Mouse (Mus musculus) urinary bladder, postnatal 10 days (tissue): Measurements from ENCODE around the gene Notch2.
"Not testable (repeated sequence)": the region's sequence is repeated elsewhere in the genome, so short reads cannot be mapped to it uniquely, and the experiment has no call there.

Source experiments
- DNase-seq: peaks from one replicate; pipeline ENCODE4 v3.0.0; 2022; ENCODE audit warnings: low spot score

The Notch2 gene

GRCm38 (mm10) chr3:98104851-98105471, 91.6 kb downstream of the Notch2 start:
- no peak for DNase-seq

DNA sequence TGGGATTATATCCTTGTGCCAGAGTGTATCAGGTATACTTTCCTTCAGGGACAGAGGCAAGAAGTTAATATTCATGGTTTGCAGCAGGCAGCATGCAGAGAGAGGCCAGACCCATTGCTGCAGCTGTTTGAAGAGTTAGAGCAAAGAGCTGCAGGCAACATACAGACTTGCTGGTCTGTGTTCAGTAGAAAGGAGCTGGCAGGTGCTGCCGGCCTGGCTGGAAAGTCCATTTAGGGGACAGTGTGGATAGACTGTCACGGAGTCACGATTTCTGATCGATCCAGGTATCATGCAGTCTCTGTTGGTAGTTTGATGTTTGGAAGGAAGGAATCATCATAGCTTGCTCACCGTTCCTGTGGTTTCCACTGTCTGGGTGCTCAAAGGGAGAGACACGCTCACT, 92.2 kb downstream of the Notch2 start:
- DNase-seq: no peak

DNA sequence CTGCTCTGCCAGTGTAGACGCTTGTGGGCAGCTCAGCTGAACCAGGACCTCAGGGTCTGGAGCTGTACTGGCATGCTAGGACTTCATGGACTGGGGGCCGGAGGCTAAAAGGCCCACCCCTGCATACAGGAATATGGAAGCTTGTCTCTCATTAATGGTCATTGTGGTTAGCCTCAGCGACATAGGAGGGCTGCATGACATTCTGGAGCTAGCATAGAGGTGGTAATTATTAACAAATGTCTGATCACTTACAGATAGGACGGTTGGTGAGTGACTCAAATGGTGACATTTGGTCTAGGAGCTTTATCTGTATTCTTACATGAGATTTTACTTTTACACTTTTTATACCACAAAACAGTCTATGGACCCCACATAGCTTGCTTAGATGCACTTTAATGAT, 92.8 kb downstream of the Notch2 start:
- no peak for DNase-seq

- no peak for DNase-seq
Observed at GRCm38 (mm10) chr3:98106590-98107313, 93.4 kb downstream of the Notch2 start.

GRCm38 (mm10) chr3:98108416-98108815, 95.1 kb downstream of the Notch2 start:
- DNase-seq: no peak

- no peak for DNase-seq
Observed at GRCm38 (mm10) chr3:98108866-98109265, 95.5 kb downstream of the Notch2 start.

- DNase-seq: no peak
Observed at GRCm38 (mm10) chr3:98110610-98111009, 97.3 kb downstream of the Notch2 start.

DNA sequence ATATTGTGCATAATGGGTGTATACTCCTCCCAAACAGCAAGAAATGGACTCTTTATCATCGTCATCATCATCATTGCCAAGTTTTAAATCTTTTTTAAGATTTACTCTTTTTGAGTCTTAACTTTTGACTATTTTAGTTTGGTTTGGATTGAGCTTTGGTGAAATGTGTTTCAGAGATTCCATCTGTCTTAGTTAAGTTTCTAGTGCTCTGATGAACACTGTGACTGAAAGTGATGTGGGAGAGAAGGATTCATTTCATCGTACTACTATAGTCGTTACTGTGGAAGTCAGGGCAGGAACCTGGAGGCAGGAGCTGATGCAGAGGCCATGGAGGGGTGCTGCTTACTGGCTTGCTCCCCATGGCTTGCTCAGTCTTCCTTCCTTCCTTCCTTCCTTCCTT, 104.9 kb downstream of the Notch2 start:
- DNase-seq: no peak

DNA sequence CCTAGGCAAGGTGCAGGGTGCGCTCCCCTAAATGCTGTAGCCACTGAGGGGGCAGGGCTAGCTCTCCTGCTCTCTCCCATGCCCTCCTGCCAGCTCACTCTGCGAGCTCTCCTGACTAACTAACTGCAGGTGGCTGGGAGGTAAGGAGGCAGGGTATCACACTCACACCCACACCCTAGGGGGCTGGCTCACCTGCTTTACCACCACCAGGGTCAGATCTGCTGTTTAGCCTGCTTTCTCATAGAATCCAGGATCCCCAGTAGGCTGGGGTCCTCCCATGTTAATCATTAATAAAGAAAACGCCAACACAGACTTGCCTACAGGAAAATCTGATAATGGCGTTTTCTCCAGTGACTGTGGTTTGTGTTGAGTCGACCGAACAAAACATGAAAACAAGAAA, 106.0 kb downstream of the Notch2 start:
- DNase-seq: no peak

DNA sequence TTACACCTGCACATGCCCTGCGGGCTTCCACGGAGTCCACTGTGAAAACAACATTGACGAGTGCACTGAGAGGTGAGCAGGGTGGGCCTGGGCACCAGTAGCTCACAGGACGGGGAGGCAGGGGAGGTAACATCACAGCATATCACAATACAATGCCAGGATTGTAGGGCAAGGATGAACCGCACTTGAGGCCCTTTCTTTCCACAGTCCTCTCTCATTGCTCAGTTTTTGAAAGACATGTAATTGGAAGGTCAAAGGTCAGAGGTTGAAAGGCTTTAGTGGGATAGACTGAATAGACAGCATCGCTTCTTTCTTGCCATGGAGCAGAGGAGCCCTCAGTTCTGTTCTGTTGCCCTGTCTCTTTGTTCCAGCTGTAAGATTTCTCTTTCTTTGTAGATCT, 107.6 kb downstream of the Notch2 start:
- no peak for DNase-seq

DNA sequence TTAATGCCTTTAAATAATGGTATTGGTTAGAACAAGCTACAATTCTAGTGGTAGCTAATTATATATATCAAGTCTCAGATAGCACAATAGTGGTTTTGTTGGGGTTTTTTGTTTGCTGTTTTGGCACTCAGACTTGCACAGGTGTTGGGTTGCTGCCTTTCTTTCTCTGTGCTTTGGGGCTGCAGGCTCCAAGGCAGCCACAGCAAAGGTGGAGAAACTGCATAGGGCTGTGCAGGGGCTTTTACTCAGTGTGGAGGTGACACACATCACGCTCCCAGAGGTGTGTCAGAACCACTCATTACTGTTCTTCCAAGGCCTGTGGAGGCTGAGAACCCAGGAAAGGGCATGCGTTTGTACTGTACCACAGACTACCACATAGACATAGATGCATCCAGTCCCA, 114.4 kb downstream of the Notch2 start:
- no peak for DNase-seq

DNA sequence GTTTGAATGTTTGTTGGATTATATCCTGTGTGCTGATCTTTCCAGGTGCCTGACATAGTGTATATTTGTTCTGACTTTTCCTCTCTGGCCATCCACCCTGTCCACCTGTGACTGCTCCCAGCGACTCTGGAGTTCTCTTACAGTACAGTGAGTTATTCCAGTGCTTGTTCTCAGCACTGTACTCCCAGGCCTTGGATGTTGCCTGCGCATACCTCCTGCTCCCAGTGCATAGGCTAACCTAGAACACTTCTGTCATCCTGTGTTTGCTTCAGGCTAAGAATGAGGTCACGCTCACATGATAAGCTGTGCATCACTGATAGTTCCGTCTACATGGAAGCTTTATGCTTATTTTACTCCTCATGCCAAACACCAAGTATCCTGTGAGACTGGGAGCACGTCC, 115.4 kb downstream of the Notch2 start:
- no peak for DNase-seq

DNA sequence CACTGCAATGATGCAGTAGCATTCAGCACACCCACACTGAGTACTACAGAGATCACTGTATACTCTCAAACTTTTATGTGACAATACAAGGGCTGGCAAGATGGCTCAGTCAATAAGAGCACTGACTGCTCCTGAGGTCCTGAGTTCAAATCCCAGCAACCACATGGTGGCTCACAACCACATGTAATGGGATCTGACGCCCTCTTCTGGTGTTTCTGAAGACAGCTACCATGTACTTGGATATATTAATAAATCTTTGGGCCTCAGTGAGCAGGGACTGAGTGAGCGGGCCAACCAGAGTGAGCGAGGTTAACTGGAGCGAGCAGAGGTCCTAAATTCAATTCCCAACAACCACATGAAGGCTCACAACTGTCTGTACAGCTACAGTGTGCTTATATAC, 118.8 kb downstream of the Notch2 start:
- not testable (repeated sequence) for DNase-seq

DNA sequence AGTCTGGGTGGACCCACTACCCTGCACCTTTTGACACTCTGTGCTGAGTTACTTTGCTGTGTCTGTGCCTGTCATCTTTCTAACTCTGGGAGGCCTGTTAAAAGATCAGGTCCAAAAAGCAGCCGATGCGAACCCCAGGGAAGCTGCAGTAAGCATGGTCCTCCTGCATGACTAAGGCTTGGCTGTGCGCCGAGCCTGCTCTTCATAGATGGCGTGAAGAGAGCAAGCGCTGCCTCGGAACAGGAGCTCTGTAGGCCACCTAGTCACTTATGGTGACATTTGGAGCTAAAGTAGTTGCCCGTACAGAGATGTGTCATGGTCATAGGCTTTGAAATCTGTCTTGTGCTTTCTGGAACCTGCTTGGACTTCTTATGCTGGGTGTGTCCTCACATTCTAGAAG, 119.3 kb downstream of the Notch2 start:
- no peak for DNase-seq

DNA sequence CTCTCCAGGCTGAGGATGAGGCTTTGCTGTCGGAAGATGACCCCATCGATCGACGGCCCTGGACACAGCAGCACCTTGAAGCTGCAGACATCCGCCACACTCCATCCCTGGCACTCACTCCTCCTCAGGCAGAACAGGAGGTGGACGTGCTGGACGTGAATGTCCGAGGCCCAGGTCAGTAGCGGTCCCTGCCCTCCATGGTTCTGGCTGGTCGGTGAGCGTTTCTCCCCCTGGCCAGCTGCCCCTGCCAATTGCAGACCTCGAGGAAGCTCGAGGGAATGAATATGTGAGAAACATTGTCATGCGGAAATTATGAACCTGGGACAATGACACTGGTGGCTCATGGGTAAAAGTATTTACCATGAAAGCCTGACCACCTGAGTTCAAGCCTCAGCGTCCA, 128.1 kb downstream of the Notch2 start:
- no peak for DNase-seq

DNA sequence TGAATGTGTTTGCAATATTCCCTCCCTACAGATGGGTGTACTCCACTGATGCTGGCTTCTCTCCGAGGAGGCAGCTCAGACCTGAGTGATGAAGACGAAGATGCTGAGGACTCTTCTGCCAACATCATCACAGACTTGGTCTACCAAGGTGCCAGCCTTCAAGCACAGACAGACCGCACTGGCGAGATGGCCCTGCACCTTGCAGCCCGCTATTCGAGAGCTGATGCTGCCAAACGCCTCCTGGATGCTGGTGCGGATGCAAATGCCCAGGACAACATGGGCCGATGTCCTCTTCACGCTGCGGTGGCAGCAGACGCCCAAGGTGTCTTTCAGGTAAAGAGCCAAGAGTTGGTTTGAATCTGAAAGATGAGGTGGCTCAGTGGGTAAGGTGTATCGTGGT, 129.5 kb downstream of the Notch2 start:
- no peak for DNase-seq

DNA sequence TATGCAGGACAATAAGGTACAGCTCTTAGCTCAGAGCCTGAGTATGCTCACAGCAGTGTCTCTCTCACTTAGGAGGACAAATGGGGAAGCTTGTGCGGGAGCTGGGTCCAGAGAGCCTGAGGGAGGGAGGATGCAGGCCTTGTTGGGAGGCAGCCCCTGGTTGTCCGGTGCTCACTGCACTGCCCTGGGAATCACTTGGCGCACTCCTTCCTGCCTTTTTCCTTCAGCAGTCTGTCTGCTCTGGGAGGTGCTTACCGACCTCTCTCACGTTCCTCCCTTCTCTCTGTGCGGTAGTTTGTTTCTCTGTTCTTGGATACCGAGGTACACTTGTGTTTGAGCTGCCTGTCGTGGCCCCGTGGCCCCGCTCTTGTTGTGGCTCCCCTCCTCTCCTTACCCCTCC, 131.9 kb downstream of the Notch2 start:
- no peak for DNase-seq

DNA sequence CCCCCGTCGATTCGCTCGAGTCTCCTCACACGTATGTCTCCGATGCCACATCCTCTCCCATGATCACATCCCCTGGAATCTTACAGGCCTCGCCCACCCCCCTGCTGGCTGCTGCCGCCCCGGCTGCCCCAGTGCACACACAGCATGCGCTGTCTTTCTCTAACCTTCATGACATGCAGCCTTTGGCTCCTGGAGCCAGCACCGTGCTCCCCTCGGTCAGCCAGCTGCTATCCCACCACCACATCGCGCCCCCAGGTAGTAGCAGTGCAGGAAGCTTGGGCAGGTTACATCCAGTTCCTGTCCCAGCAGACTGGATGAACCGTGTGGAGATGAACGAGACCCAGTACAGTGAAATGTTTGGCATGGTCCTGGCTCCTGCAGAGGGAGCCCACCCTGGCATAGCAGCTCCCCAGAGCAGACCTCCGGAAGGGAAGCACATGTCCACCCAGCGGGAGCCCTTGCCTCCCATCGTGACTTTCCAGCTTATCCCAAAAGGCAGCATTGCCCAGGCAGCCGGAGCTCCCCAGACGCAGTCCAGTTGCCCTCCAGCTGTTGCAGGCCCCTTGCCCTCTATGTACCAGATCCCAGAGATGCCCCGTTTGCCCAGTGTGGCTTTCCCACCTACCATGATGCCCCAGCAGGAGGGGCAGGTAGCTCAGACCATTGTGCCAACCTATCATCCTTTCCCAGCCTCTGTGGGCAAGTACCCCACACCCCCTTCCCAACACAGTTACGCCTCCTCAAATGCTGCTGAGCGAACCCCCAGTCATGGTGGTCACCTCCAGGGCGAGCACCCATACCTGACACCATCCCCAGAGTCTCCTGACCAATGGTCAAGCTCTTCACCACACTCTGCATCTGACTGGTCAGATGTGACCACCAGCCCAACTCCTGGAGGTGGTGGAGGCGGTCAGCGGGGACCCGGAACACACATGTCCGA, 133.4 kb downstream of the Notch2 start:
- DNase-seq: no peak

DNA sequence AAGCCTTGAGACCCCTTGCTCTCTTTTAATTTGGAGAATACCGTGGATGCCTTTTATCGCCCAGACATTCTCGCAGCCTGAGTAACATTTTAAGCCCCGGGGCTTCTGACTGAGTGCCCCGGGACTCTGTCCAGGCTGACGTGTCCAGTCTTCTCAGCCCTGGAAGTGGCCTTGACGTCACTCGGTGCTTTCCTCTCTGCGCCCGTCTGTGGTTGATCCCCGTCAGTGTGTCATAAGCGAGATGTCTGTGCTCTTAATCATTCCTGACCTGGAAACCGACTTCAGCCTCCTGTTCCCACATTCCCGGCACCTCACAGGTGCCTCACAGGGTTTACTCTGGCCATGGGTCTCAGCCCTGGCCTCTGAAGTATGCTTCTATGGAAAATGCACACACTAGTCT, 134.4 kb downstream of the Notch2 start:
- DNase-seq: no peak

GRCm38 (mm10) chr3:98149881-98150280, 136.6 kb downstream of the Notch2 start:
- DNase-seq: no peak

DNA sequence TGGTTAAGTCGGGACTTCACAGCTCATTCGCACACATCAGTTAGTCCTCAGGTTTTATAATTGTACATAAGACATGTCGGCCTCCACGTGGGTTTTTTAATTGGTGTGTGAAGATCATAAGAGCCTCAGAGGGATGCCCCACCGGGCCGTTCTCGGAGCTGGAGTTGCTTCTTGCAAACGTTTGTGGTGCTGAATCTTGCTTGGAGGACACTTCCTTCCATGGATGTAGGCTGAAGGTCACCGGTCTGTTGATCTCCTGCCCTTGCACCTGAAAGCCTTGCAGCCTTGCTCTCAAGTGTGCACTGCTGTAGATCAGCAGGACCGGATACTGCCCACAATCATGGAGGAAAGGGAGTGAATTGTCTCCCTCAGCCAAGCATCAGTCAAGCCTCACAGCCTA, 137.7 kb downstream of the Notch2 start:
- no peak for DNase-seq

GRCm38 (mm10) chr3:98153460-98153859, 140.1 kb downstream of the Notch2 start:
- DNase-seq: no peak

- DNase-seq: no peak
Observed at GRCm38 (mm10) chr3:98156158-98156557, 142.8 kb downstream of the Notch2 start.
